Mouse (Mus musculus) heart, adult 9 months (tissue): ENCODE results near the gene Parp6.

Experiments
- DNase-seq, 2 experiments: peaks; one replicate each; pipeline ENCODE4 v3.0.0; 2022; ENCODE audit warnings: low spot score in 2 of 2

Parp6 gene

GRCm38 (mm10) chr9:59655958-59656634, 39.0 kb downstream of the Parp6 start, which contains the start of gene Pkm:
Gene Pkm (plus strand): TSS chr9:59656368.
- DNase-seq = peak; percentile 98 to 99

GRCm38 (mm10) chr9:59656635-59657617, 39.8 kb downstream of the Parp6 start:
- peak; percentile 63 to 67 for DNase-seq

DNA sequence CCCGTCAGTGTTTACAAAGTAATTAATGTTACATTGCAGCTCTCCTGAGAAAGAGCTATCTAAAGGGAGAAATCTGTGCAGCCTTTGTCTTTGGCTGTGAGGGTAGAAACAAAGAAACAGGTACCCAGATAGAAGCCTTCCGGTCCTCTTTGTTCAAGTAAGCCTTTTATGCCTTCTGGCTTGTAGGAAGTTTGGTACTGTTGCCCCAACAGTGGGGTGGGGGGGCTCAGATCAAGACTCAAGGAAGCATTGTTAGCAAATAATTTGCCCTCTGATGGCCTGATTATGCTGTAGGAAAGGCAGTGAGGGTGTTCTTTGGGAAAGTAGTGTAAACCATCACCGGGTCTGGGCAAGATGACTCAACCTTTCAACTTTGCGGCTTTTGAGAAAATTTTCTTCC, 41.1 kb downstream of the Parp6 start:
- DNase-seq = no peak

DNA sequence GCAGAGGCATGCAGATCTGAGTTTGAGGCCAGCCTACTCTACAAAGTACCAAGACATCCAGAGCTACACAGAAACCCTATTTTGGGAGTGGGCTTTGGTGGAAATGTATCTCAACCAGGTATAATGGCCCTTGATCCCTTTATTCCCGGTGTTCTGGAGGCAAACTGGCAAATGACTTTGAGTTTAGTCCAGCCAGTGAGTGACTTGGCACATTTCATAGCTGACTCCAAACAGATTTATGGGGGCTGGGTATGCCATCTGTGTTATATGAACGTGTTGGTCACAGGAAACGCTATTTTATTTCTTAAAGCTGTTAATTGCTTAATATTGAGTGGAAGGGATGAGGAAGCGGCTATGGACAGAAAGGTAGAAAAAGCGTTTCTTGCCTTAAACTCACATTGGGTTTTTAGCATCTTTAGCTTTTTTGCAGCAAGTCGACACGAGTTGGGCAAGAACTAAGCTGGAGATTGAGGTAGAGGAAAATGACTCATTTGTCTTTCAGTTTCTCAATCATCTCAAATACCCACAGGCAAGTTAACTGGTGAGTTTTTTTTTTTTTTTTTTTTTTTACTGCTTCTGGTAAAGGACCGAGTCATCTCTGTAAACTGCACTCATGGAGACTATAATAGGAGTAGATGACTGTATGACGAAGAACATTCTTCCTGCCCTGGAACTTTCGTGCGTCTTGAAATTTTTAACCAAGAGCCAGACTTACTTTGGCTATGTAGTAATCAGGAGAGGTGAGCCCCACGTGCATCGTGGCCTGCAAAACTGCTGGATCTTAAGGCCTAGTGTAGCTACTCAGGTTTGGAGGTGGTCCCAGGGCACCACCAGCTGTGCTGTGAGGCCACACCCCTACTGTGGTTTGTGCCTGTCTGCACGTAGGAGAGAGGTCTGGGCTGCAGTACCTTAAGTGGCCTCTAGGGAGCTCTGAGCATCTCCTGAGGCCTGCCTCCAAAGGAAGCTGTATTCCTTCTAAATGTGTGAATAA, 42.2 kb downstream of the Parp6 start:
- DNase-seq = peak; percentile 78 to 83

GRCm38 (mm10) chr9:59660421-59660820, 43.3 kb downstream of the Parp6 start:
- DNase-seq = peak; percentile 62 to 69

DNA sequence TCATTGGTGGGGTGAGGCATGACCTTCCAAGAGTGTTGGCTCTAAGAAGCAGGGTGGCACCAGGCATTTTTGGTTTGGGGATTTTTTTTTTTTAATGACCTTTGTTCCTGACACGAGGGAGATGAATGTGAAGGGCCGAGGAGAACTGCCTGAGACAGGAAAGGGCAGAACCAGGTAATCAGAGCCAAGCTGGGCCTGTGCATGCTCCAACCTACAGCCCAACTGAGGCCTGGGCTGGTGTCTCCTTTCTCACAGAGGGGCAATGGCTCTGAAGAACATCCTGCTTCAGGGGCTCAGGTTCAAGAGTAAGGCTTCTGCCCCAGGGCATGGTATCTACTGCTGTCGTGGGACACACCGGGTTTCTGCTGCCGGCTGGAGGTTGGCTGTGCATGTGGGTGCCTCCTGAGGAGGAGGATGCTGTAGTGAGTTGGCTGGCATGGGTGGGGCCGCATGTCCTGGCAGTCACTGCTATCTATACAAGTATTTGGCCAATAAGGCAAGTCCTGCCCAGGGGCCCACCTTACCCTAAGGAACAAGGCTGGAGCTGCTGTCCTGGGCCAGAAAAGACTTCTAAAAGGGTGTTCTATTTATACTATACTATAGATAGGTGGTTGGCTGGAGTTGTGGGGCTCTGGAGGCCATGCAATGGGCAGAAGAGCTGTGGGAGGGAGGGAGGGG, 44.4 kb downstream of the Parp6 start:
- DNase-seq = no peak

DNA sequence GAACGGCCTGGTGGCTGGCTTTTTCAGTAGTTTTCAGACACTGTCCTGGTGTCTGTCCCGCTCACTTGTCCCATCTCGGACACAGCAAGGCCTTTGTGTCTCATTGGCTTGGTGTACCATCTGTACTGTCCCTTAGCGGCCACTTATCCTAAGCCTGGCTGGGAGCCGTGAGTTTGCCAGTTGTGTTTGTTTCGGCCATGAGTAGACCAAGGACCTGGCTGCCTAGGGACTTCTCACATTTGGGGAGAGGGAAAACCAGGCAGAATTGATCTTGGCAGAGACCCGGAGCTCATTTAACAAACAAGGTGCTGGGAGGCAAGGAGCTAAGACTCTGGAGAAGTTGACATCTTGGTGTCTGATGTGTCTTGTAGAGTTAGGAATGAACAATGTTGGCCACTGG, 46.1 kb downstream of the Parp6 start:
- DNase-seq = no peak

- DNase-seq = no peak
These were observed 46.9 kb downstream of the Parp6 start for GRCm38 (mm10) chr9:59663957-59664356.

DNA sequence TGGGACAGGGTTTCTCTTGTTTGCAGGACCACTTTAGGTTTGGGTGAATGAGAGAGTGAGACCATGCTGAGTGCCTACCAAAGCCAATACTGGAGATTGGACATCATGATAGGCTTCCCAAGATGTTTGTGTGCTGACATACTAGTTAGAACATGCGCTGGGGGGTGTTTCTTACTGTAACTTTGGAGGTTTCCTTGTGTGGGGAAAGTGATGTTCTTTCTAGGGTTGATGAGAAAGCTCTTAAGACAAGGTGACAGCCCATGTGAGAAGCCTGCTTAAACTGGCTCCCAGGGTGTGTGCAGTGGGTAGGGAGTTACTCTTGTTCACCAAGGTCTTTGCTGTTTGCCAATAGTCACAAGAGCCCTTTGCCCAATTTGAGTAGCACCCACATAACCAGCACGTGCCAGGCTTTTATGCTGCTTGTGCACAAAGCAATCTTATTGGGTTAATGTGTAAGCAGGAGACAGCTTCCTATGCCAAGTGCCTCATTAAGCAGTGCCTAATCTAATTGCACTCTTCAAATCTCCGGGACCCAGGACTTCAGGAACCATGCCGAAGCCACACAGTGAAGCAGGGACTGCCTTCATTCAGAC, 47.7 kb downstream of the Parp6 start:
- no peak for DNase-seq

GRCm38 (mm10) chr9:59666016-59666415, 48.9 kb downstream of the Parp6 start:
- no peak for DNase-seq

- no peak for DNase-seq
These were observed 49.7 kb downstream of the Parp6 start for GRCm38 (mm10) chr9:59666813-59667212.

DNA sequence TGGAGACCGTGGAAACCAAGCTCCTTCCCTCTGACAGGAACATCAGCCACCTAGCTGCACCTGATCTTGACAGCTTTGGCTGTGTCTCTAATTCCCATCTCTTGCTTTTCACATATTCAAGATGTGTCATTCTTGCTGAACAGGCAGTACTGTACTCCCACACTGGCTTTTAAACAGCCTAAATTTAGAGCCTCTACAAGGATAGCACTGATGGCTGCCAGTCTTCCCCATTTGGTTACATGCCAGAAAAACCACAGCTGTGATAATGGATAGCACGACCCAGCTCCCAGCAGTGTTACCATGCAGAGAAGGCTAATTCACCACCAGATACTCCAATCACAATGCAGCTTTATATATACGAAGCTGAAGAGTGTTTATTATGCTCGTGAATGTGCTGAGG, 50.2 kb downstream of the Parp6 start:
- DNase-seq = peak in 1 of 2 experiments; percentile 64

DNA sequence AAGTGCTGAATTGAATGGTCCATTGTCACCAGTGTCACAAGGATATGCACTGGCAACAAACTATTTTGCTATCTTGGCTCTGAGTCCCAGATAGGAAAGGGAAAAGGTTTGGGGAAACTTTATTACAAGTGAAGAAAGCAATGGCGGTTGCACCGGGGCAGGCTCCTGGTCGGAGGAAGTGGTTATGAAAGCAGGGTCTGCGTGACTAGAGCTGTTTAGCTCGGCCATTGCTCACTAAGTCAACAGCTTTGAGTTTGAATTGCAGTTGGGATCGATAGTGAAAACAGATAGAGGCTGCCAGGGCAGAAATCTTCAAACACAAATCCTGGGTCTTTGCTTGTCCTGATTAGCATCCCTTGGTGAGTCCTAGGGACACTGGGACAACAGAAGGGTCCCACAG, 50.8 kb downstream of the Parp6 start:
- no peak for DNase-seq

GRCm38 (mm10) chr9:59668473-59668872, 51.4 kb downstream of the Parp6 start:
- no peak for DNase-seq

GRCm38 (mm10) chr9:59669172-59669571, 52.1 kb downstream of the Parp6 start:
- DNase-seq = no peak

GRCm38 (mm10) chr9:59672195-59672894, 55.3 kb downstream of the Parp6 start:
- DNase-seq = peak; percentile 78 to 81

DNA sequence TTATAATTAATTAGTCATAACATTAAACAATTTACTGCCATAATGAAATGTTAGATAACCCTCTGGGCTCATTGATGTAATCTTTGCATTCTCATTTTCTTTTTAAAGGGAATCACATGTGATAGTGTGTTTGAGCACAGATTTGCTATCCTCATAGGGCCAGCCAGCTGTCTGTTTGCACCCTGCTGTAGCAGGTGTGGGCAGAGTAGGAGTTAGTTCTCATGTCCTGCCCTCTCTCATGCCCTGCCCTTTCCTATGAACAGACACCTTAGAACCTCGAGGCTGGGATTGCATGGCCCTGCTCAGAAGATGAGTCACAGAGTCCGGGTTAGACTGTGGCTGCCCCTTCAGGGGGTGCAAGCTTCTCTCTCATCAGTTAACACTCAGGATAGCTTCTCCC, 56.3 kb downstream of the Parp6 start:
- DNase-seq = no peak

DNA sequence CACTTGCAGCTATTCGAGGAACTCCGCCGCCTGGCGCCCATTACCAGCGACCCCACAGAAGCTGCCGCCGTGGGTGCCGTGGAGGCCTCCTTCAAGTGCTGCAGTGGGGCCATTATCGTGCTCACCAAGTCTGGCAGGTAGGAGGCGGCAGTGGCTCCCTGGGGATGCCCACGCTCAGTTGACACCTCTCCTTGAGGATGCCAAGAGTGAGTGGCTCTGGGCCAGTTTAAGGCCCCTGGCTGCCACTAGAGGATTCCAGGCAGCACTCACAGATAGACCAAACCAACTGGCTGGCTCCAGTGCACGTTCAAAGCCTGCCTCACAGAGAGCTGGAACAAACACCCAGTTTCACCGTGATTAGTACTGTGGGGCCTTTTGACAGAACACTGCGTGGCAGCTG, 58.5 kb downstream of the Parp6 start:
- DNase-seq = no peak

DNA sequence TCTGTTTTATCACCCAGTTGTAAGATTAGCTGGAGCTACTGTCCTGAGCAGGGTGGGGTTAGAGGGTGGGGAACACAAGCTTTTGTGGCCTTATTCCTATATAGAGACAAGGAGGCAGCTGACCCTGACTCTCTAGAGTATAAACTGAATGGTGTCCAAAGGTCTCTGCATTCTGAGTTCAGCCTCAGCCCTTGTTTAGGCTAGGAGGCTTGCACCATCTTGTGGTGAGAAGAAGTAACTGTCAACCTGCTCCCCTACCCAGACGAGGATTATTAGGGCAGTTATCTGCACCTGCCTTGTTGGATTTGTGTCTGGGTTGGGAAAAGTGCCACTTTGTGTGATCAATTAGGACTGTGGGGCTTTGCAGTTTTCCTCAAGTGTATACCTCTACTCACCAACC, 61.2 kb downstream of the Parp6 start:
- DNase-seq = no peak
